Mouse (Mus musculus) monocyte, adult 2 months (primary cell): ENCODE measurements around the gene Id1.

Experiments
- DNase-seq, 2 experiments: peaks; one replicate each; pipeline ENCODE4 v3.0.0; 2022; ENCODE audit warnings: low spot score in 2 of 2, low read depth in 1 of 2

The Id1 gene

GRCm38 (mm10) chr2:152736090-152736601 is at the start of gene Id1:
Gene Id1 (plus strand): TSS chr2:152736251.
- peak; percentile 64 to 75 for DNase-seq

GRCm38 (mm10) chr2:152686399-152686798 is 49.7 kb upstream of the Id1 start:
- no peak for DNase-seq

GRCm38 (mm10) chr2:152686806-152687267 is 49.2 kb upstream of the Id1 start, which contains the start of gene Mcts2:
Gene Mcts2 (plus strand): TSS chr2:152687035.
- DNase-seq, result no peak

GRCm38 (mm10) chr2:152691564-152692217 is 44.4 kb upstream of the Id1 start:
- DNase-seq, result no peak

GRCm38 (mm10) chr2:152693233-152693632 is 42.8 kb upstream of the Id1 start:
- peak in 1 of 2 experiments; percentile 35 for DNase-seq

- no peak for DNase-seq
Measured at GRCm38 (mm10) chr2:152693735-152694134, 42.3 kb upstream of the Id1 start.

- no peak for DNase-seq
Measured at GRCm38 (mm10) chr2:152694708-152695107, 41.3 kb upstream of the Id1 start.

- no peak for DNase-seq
Measured at GRCm38 (mm10) chr2:152696016-152696415, 40.0 kb upstream of the Id1 start.

- peak; percentile 58 to 74 for DNase-seq
Measured at GRCm38 (mm10) chr2:152696476-152697164, 39.4 kb upstream of the Id1 start.

GRCm38 (mm10) chr2:152700138-152700537 is 35.9 kb upstream of the Id1 start:
- no peak for DNase-seq

- no peak for DNase-seq
Measured at GRCm38 (mm10) chr2:152700725-152701124, 35.3 kb upstream of the Id1 start.

GRCm38 (mm10) chr2:152703596-152704255 is 32.3 kb upstream of the Id1 start:
- no peak for DNase-seq

- DNase-seq, result no peak
Measured at GRCm38 (mm10) chr2:152704256-152704605, 31.8 kb upstream of the Id1 start.

- DNase-seq, result no peak
Measured at GRCm38 (mm10) chr2:152704811-152705370, 31.2 kb upstream of the Id1 start.

GRCm38 (mm10) chr2:152705993-152706571 is 30.0 kb upstream of the Id1 start:
- no peak for DNase-seq

- no peak for DNase-seq
Measured at GRCm38 (mm10) chr2:152707186-152707585, 28.9 kb upstream of the Id1 start.

GRCm38 (mm10) chr2:152707627-152708026 is 28.4 kb upstream of the Id1 start:
- no peak for DNase-seq

- no peak for DNase-seq
Measured at GRCm38 (mm10) chr2:152709066-152709465, 27.0 kb upstream of the Id1 start.

- DNase-seq, result no peak
Measured at GRCm38 (mm10) chr2:152716241-152716772, 19.7 kb upstream of the Id1 start.

- no peak for DNase-seq
Measured at GRCm38 (mm10) chr2:152717652-152718051, 18.4 kb upstream of the Id1 start.

GRCm38 (mm10) chr2:152718076-152718475 is 18.0 kb upstream of the Id1 start:
- DNase-seq, result no peak
